Mouse (Mus musculus): Measurements from ENCODE around the gene Syne2.

Gene Syne2

DNA sequence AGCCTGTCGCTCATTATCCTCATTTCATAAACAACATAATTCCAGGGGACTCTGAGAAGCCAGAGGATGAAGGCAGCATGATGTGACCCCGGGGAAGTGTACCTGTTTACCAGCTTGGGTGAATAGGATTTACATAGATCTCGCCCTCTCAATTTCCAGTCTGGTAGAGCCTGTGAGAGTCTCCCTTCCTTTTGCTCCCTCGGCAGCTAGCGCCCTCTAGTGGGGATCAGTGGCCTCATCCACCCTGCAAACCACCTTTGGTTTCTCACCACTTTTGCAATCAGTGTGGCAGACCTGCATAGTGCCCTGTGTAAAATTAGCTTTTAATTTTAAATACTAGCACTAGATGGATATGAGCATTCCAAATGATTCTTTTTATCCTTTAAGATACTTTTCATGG, 133.4 kb downstream of the Syne2 start:
- peak; percentile 19 for DNase-seq

DNA sequence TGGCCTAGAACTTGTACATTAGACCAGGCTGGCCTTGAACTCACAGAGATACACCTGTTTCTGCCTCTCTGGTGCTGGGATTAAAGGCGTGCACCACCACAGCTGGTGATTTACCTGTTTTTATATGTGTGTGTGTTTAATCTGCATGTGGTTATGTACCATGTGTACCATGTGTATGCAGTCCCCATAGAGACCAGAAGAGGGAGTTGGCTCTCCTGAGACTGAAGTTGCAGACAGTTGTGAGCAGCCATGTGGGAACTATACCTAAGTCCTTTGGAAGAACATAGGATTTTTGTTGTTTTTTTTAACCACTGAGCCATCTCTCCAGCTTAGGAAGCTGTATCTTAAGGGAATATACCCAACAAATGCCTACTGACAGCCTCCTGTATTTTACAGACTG, 134.1 kb downstream of the Syne2 start:
- no peak for DNase-seq

DNA sequence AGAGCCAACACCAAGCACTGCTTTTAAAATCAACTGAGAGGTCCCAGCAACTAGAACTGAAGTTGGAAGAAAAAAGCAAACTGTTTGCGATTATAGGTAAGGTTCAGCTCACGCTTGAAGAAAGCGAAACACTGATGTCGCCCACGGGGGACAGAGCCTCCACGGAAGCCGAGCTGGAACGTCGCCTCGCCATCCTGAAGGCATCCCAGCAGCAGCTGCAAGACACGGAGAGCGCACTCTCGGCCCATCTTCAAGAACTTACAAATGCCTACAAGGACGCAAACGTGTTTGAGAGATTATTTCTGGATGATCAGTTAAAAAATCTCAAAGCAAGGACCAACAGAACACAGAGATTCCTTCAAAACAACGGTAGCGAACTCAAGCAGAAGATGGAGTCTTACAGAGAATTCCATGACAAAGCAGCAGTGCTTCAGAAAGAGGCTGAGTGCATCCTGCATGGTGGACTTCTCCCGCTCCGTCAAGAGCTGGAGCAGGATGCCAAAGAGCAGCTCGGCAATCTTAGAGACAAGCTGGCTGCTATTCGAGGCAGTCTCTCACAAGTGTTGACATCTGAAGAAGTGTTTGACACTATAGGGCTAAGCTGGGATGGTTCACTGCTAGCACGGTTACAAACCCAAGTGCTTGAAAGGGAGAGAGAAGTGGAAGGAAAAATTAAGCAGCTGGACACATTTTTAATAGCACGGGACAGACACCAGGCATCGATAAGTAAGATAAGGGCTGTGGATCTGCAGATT, 148.7 kb downstream of the Syne2 start:
- DNase-seq: no peak

DNA sequence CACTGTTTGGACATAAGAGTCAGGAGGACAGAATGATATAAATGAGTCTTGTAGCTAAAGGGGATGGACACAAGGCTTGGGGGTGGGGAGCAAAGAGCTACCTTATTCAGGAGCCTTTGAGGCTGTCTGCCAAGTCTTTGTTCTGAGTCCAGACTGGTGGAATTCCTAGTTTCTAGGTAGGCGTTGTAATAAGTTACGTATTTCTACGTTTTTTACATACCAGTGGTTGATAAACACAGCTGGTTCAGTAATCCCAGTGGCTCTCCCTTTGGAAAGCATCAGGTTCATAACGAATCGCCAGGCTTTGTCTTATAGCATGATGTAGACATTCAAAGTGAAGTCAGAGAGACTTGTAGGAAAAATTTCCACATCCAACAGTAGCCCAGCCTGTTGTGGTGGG, 161.1 kb downstream of the Syne2 start:
- no peak for DNase-seq

DNA sequence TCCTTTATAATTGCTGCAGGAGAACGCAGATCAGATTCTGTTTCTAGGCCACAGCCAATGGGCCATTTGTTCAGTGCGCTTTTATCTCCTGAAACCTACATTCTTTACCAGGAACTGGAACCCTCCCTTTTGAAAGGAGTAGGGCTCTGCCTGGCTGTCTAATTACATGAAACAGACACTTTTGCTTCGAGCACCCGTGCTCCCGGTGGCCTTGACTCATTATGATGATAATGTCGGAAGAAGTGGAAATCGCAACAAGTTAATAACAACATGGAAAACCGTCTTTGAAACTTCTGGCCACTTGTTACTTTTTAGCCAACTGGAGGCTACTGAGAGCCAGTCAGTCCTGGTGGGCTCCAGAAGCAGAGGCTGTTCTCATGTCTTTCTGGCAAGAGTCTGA, 165.4 kb downstream of the Syne2 start:
- DNase-seq: no peak

DNA sequence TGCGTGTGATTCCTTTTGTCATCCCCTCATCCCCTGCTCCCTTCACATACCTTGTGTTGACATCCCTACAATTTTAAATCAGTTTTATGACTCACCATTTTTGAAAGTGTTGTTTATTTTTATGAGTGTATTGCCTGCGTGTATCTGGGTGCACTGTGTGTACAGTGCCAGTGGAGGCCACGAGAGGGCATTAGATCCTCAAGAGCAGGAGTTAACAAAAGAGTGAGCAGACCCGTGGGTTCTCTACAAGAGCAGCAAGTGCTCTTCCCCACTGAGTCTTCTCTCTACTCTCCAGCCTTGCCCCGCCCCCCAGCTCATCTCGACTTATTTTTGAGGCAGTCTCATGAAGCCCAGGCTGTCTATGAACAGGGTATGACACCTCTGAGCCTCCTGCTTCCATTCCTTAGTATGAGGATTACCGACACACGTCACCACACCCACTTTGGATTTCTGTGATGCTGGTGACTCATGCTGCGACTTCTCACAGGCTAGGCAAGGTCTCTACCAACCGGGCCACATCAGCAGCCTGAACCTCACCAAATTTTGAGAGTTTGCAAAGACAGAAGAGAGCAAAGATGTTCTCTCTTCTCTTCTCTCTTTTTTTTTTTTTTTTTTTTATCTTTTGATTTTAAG, 174.4 kb downstream of the Syne2 start:
- no peak for DNase-seq

DNA sequence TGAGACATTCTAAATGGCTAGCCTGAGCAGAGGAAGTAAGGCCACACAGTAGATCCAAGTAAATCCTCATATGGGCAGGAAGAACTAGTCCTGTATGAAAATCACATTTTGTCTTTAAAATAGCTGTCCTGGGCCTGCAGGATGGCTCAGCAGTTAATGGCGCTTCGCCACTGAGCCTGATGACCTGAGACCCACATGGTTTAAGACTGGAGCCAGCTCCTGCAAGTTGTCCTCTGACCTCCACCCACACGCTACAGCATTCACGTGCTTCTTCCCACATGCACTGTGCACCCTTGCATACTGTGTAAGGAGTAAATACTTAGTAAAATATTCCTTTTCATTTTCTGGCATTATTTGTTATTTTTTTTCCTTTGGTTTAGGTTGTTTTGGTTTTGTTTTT, 175.0 kb downstream of the Syne2 start:
- DNase-seq: no peak

DNA sequence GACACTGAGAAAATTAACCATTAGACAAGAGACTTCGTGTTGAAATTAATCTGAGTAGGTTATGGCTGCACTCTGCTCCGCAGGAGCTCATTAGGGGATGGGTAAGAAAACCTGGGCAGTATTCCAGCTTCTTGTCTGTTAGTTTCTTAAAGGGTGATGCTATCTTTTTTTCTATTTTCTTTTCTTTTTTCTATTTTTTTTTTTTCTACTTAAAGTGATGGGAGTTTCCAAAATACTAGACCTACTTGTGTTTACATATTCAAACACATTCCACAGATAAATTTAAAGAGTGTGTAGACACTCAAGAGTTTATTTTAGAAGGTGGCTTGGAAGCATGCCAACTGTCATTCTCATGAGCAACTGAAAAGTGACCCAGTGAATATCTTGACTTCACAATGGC, 177.2 kb downstream of the Syne2 start:
- no peak for DNase-seq

DNA sequence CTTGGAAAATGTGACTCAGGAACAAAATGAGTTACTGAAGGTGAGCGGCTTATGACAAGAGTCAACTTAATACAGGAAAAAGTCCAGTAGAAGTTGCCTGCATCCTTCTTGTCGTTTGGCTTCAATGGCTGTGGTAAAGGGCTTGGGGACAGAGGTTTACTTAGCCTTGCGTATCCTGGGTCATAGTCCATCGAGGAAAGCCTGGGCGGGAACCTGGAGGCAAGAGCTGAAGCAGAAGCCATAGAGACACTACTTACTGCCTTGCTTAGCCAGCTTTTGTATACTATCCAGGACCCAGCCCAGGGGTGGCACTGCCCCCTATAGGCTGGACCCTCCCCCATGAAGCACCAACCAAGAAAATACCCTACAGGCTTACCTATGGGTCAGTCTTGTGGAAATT, 179.6 kb downstream of the Syne2 start:
- DNase-seq: no peak

DNA sequence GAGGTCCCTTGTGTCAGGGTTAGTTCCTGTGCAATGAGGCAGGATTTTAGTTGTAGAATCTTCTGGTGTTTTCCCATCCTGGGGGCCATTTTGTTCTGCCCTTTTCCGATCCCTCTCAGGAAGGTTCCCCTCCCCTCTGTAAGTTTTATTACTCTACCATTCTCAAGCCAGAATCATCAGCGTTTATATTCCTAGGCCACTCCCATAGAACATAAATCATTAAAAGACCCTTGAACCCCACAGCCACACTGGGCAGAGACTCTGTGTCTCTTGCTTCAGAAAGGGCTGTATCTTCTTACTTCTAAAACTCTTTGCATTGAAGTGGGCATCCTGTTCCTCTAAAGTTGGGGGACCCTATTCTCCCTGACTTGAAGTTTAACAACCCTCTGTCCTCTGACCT, 180.5 kb downstream of the Syne2 start:
- DNase-seq: no peak

DNA sequence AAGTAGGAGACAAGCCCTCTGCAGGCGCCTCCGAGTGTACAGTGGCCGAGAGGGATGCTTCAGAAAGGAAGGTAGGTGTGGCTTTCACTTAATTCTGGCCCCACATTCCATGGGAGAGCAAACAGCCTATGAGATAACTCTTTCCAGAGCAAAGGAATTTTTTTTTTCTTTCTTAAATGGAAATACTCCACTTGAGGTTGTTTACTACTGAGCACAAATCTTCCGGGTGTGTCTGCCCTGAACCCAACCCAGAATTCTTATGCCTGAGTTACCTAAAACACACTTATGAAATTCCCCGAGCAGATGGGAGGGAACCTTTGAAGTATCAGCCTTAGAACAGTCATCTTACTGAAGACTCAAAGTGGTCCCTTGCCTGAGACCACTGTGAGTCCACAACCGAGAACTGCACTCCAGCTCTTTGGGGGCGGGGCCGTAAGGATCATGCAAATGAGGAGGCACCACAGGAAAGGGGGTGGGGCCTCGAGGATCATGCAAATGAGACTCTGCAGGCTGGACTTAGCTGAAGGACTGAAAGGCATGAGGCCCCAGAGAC, 186.8 kb downstream of the Syne2 start:
- no peak for DNase-seq

DNA sequence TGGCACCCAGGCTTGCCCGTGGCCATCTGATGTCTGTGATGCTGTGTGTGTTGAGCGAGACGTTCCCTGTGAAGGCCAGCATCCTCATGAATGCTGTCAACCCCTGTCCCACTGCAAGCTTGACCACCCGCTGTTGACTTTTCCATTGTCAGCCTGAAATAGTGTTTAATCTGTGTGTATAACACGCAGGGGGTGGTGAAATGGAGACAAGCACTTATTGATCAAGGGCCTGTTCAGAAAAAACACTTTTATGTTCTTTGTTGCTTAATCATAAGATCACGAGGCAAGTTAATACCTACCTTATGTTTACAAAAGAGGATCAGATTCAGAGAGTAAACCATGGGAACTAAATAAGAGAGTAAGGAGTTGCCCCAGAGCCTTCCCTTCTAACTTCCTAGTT, 191.1 kb downstream of the Syne2 start:
- no peak for DNase-seq

DNA sequence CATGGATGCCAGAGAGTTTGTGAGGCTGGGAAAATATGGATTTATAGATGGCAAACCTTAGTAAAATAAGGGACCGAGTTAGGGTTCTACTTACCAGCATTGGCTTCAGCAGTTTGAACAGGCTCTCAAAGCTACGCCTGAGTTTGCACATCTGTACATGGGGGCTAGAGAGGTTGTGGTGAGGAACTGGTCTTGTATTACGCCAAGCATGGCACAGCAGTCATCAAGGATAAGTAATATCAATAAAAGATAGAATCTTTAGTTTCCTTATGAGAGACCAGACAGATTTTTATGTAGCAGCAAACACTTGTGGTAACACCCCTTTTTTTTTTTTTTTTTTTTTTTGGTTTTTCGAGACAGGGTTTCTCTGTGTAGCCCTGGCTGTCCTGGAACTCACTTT, 194.9 kb downstream of the Syne2 start:
- DNase-seq: no peak

DNA sequence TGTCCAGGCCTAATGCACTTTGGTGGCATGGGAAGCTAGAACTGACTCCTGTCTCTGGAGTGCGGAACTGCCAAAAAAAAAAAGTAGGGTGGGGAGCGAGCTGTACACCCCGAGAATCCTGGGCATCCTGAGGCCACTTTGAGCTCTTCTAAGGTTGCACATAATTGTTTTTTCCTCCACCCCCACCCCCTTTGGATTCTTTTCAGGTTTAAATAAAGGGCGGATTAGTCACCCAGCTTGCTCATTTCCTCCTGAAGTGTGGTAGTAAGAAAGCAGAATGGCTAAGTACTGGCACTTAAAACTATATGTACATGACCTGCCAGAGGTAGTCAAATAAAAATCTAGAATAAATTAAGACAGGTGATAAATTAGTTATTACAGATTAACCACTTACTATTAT, 195.5 kb downstream of the Syne2 start:
- DNase-seq: no peak

DNA sequence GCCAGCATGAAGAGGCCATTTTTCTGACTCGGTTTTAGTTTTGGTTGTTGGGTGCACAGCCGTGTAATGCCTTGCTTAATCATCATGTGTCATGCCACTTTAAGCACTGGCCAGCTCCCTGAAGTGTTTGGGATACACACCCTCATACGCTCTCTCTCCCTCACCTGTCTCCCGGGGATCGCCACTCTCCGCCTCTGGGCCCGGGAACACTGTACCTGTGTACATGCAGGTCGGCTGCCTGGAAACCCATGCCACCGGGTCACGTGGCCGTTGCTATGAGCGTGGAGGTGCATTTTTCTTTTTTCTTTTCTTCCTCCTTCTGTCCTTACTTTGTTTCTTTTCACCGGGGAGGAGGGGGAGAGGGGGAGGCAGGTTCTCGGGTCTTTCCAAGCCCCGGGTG, 197.1 kb downstream of the Syne2 start:
- no peak for DNase-seq

DNA sequence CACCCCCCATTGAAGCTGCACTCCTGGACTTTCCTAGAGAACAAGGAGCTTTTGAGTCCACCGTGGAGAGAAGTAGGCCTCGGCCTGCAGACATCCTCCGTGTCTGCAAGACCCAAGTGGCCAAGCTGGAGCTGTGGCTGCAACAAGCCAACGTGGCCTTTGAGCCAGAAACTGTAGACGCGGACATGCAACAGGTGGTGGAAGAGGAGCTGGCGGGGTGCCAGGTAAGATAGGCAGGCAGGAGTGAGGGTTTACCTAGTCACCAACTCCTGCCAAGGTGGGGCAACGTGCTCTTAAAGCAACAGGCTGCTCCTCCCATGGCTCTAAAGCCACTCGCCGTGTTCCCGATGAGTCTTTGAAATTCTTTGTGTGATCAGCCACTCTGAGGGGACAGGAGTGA, 197.6 kb downstream of the Syne2 start:
- DNase-seq: peak; percentile 19

DNA sequence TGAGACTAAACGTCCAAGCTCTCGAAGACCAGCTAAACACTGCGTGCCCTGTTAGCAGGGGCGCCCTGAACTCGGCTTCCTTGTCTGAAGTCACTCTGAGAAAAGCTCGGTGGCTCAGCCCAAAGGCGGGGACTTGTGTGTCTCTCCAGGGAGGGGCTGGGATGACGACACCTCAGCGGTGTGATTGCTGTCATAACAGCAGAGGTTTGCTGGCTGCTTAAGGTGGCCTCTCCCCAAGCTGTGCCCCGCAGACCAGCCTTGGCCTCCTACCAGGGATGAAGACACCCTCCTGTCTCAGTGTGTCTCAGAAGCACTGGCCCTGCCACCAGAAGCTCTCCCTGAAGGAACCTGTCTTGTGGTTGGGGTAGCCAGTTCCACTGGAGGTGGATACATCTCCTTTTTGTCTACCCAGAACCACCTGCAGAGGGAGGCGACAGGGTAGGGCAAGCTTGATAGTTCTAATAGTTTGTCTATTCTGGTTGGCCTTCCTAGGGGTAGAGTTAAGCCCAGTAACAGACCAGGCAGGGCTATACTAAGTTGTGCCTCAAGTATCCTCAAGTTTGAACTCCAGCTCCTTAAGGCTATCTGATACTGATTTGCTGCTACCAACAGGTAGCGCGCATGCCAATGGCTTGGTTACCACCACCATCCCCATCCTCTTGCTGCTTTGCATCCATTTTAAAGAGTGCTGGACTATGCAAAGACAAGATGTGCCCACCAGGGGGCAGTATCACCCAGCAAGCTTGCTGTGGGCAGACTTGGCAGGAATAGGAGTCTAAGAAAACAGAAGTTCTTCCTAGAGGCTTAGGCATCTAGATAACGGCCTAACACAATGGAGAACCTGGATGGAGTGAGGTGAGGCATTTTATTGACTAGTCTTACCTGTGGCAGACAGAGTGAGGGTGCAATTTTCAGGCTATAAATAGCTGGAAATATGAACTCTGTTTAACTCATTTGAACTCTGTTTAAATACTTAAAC, 198.5 kb downstream of the Syne2 start:
- DNase-seq: peak; percentile 71

DNA sequence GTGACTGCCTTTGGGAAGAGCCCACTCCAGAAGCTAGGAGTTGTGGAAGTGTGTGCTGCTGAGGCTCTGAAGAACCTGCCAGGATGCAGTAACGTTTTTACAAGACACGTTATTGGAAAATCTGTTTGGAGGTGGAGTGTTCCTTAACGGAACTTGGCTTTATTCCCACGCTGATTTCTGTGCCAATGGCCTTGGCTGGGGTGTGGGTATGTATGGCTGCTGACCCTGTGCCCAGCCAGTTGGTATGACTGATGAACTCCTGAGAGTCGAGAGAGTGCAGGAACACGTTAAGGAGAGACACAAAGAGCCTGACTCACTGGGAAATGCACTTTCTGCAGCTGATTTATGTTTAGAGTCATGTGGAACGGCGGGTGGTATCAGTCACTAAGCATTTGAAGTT, 200.7 kb downstream of the Syne2 start:
- no peak for DNase-seq

DNA sequence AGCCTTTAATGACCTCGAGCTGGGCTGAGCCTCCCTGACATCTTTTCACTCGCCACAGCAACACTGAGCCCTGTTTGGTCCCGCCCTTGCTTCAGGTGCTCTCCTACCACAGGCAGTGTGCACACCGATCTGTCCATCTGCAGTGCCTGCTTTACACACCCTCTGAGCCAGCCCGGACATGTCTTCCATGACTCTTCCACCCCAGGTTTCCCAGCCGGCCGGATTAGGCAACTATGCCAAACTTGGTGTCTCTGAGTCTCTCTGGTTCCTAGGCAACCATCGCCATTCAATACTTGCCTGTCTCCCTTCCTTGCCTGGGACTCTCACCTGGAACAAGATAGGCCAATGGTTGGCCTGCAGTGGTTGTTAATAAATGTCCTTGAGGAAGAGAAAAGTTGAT, 224.4 kb downstream of the Syne2 start:
- no peak for DNase-seq

DNA sequence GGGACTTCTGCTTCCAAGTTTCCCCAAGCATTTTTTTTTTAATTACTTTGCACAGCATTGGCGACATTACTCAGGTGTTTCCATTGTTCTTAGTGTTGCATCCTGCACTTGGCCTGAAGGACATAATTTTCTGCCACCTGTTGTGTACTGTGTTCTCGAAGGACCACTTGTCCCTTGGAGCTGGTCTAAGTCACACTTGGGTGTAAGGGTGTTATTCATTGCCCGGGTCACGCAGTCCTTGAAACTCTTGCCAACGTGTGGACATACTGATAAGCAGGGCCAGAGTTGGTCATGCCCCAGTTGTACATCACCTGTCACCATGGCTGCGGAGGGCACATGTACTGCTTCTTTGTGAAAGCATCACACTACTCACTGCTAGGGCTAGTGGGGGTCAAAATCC, 228.6 kb downstream of the Syne2 start:
- no peak for DNase-seq

DNA sequence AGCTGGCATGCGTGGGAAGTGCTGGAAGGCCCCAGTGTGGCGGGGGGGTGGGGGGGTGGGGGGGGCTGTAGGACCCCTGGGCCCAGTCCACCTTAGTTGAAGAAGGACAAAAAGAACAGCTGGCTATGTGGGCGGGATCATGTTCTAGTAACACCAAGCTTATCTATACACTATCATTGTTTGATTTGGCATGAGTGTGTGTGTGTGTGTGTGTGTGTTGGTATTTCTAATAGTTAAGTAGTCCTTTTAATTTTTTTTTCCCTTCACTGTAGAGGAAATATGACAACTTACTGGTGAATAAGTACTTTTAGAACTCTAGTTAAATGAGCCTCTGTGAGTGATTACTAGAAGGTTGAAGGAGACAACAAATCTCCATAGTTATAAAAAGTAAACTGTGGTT, 230.0 kb downstream of the Syne2 start:
- no peak for DNase-seq

DNA sequence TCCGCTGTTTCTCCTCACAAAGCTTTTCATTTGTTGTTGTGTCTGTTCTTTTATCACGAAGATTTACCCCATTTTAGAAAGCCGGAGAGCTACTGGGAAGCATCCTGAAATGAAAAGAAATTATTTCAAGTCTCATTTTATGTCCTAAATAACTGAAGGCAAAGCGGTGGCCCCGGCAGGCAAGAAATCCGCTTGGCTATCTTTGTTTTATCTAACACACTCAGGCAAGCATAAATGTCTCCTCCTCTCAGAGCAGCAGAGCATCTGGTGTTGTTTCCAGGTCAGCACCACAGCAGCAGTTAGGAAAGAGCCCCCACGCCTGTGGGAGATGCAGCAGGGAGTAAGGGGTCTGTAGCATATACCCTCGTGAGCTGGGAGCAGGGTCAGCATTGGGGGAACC, 230.7 kb downstream of the Syne2 start:
- no peak for DNase-seq

DNA sequence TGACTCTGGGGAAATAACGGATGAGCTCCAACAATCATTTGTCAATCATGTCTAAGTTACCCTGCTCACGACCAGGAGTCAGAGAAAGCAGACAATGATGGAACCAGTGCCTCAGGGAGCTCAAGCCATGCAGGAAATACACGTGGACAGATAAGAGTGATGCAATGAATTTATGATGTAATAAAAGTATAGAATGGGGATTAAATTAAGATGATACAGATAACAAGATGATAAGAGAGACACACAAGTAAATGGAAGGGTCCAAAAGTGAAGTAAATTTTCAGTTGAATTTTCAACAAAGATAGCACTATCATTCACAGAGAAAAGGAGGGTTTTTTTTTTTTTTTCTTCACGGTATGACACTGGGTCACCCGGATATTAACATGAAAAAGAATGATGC, 231.4 kb downstream of the Syne2 start:
- DNase-seq: no peak

DNA sequence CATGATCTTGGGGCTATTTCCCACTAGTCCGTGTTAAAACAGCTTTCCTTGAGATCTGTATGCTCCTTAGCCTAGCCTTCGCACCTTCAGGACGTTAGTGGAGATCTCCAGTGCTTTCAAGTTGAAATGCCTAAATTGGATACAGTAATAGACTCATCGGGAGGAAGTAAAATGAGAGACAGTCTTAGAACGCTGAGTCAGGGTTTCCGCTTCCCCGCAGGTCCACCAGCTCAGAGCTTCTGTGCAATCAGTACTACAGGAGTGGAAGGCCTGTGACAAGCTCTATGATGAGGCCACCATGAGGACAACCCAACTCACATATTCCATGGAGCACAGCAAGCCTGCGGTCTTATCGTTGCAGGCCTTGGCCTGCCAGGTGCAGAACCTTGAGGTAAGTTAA, 233.9 kb downstream of the Syne2 start:
- no peak for DNase-seq

All from cerebellum, adult 9-11 months (tissue).